Mouse (Mus musculus) spleen, adult 18-20 months (tissue): Measurements from ENCODE around the gene Ccdc97.
"Not testable (repeated sequence)": the region's sequence is repeated elsewhere in the genome, so short reads cannot be mapped to it uniquely, and the experiment has no call there.

Experiments
- DNase-seq, 2 experiments: peaks; one replicate each; pipeline ENCODE4 v3.0.0; 2022; ENCODE audit warnings: mixed read lengths in 2 of 2

Gene Ccdc97

GRCm38 (mm10) chr7:25718788-25719417, at the start of gene Ccdc97:
Gene Ccdc97 (minus strand): TSS chr7:25719088.
- peak; percentile 84 to 86 for DNase-seq

GRCm38 (mm10) chr7:25768229-25768628, 49.3 kb upstream of the Ccdc97 start:
- no peak for DNase-seq

GRCm38 (mm10) chr7:25766108-25766507, 47.2 kb upstream of the Ccdc97 start:
- no peak for DNase-seq

GRCm38 (mm10) chr7:25764221-25764620, 45.3 kb upstream of the Ccdc97 start:
- no peak for DNase-seq

GRCm38 (mm10) chr7:25763678-25764077, 44.8 kb upstream of the Ccdc97 start:
- DNase-seq: no peak

- no peak for DNase-seq
Measured at GRCm38 (mm10) chr7:25761354-25761753, 42.5 kb upstream of the Ccdc97 start.

- DNase-seq: peak; percentile 89 to 91
Measured at GRCm38 (mm10) chr7:25756011-25756410, 37.1 kb upstream of the Ccdc97 start.

GRCm38 (mm10) chr7:25755468-25755833, 36.6 kb upstream of the Ccdc97 start:
- DNase-seq: peak; percentile 30 to 46

- DNase-seq: peak; percentile 97
Measured at GRCm38 (mm10) chr7:25754738-25755467, 36.0 kb upstream of the Ccdc97 start, which contains the start of gene Hnrnpul1. Gene Hnrnpul1 (minus strand): TSS chr7:25754757.

- no peak for DNase-seq
Measured at GRCm38 (mm10) chr7:25754439-25754737, 35.5 kb upstream of the Ccdc97 start.

GRCm38 (mm10) chr7:25753643-25754438, 35.0 kb upstream of the Ccdc97 start:
- DNase-seq: no peak

- no peak for DNase-seq
Measured at GRCm38 (mm10) chr7:25753076-25753475, 34.2 kb upstream of the Ccdc97 start.

GRCm38 (mm10) chr7:25746844-25747243, 28.0 kb upstream of the Ccdc97 start:
- DNase-seq: no peak

- no peak for DNase-seq
Measured at GRCm38 (mm10) chr7:25738277-25738676, 19.4 kb upstream of the Ccdc97 start.

GRCm38 (mm10) chr7:25736920-25737319, 18.0 kb upstream of the Ccdc97 start:
- DNase-seq: no peak

- no peak for DNase-seq
Measured at GRCm38 (mm10) chr7:25734991-25735390, 16.1 kb upstream of the Ccdc97 start.

- DNase-seq: no peak
Measured at GRCm38 (mm10) chr7:25731294-25732055, 12.6 kb upstream of the Ccdc97 start.

GRCm38 (mm10) chr7:25729862-25730261, 11.0 kb upstream of the Ccdc97 start:
- no peak for DNase-seq

- no peak for DNase-seq
Measured at GRCm38 (mm10) chr7:25729396-25729795, 10.5 kb upstream of the Ccdc97 start.

GRCm38 (mm10) chr7:25727800-25728199, 8.9 kb upstream of the Ccdc97 start:
- no peak for DNase-seq

GRCm38 (mm10) chr7:25725886-25726285, 7.0 kb upstream of the Ccdc97 start:
- no peak for DNase-seq

- DNase-seq: not testable (repeated sequence)
Measured at GRCm38 (mm10) chr7:25721776-25722175, 2.9 kb upstream of the Ccdc97 start.

GRCm38 (mm10) chr7:25720760-25721159, 1.9 kb upstream of the Ccdc97 start:
- no peak for DNase-seq
